Mouse (Mus musculus) liver, embryonic 14.5 days (tissue): ENCODE results near the gene Tns1. TPM values are rescaled to one million over a fixed set of nuclear protein-coding genes. Genes with fewer than 3 reads are reported as not detected.

Experiments
- ATAC-seq: fragments of 200-750 bp; cut with Nextera tagmentation; 2 replicates; pipeline ENCODE4 v1.8.0; 2017; ENCODE audit warnings: moderate number of reproducible peaks, mild to moderate bottlenecking, moderate library complexity; ENCODE audit not compliant: insufficient read depth
- DNase-seq, 3 experiments: peaks; one replicate each; pipeline ENCODE4 v3.0.0-alpha.2; 2012 to 2013; ENCODE audit warnings: low read depth in 3 of 3, low spot score in 3 of 3
- H3K27ac ChIP-seq: fragments of 300-500 bp; sonication (generic); 2 replicates; pipeline ENCODE4 v1.5.1; 2014; ENCODE audit warnings: moderate library complexity, mild to moderate bottlenecking, control low read depth, inconsistent platforms
- H3K27me3 ChIP-seq: fragments of 300-500 bp; sonication (generic); 2 replicates; pipeline ENCODE4 v1.6.1; 2014; ENCODE audit warnings: mild to moderate bottlenecking, low read length, moderate library complexity; ENCODE audit not compliant: control insufficient read depth, insufficient read depth
- H3K36me3 ChIP-seq: fragments of 300-500 bp; sonication (generic); replicated peaks from 2 replicates; pipeline ENCODE4 v1.6.1; 2014; ENCODE audit warnings: low read depth; ENCODE audit not compliant: control insufficient read depth, insufficient read depth
- H3K4me1 ChIP-seq, 2 experiments: fragments of 200-500 bp in 1 of 2; fragments of 300-500 bp in 1 of 2; sonication (generic) in 1 of 2; replicated peaks; 2 replicates each; pipeline ENCODE4 v1.6.1; 2012 to 2014; ENCODE audit warnings: antibody characterized with exemption in 1 of 2, inconsistent platforms in 1 of 2, low read length in 1 of 2; ENCODE audit not compliant: control insufficient read depth in 2 of 2, insufficient read depth in 2 of 2
- H3K4me2 ChIP-seq: fragments of 300-500 bp; sonication (generic); 2 replicates; pipeline ENCODE4 v1.6.1; 2014; ENCODE audit warnings: low read depth, mild to moderate bottlenecking, control low read depth, moderate library complexity
- H3K4me3 ChIP-seq, 2 experiments: fragments of 200-500 bp in 1 of 2; fragments of 300-500 bp in 1 of 2; sonication (generic) in 1 of 2; 2 replicates each; pipeline ENCODE4 v1.5.1; 2012 to 2014; ENCODE audit warnings: low read depth in 2 of 2, low read length in 2 of 2, mild to moderate bottlenecking in 2 of 2, control low read depth in 1 of 2, inconsistent platforms in 1 of 2, moderate library complexity in 1 of 2; ENCODE audit not compliant: insufficient read depth in 1 of 2
- H3K9ac ChIP-seq: fragments of 300-500 bp; sonication (generic); replicated peaks from 2 replicates; pipeline ENCODE4 v1.6.1; 2014; ENCODE audit warnings: mild to moderate bottlenecking, control low read depth, moderate library complexity
- H3K9me3 ChIP-seq: fragments of 300-500 bp; sonication (generic); 2 replicates; pipeline ENCODE4 v1.6.1; 2016; ENCODE audit warnings: low read length, mixed read lengths; ENCODE audit not compliant: control insufficient read depth
- CTCF ChIP-seq: IDR thresholded peaks from 2 replicates; pipeline ENCODE4 v1.5.1; 2016; ENCODE audit warnings: antibody characterized with exemption, low read depth, control low read depth
- EP300 ChIP-seq: IDR thresholded peaks from 2 replicates; pipeline ENCODE4 v1.6.1; 2016; ENCODE audit warnings: antibody characterized with exemption, low read depth
- whole genome bisulfite sequencing: fragments of 180-500 bp; shearing (Covaris S2); extraction: QIAGEN DNeasy Blood & Tissue Kit; methylation state at CpG from one replicate; pipeline ENCODE4 v1.1.7; 2014; ENCODE audit not compliant: insufficient replicate concordance; 5-methylcytosine and 5-hydroxymethylcytosine counted together
- polyA plus RNA-seq, 2 experiments: library from polyadenylated mRNA; depleted of rRNA in 1 of 2; stranded (reverse) in 1 of 2; unstranded in 1 of 2; fragments of >200 nt; fragmentation: Nextera tagmentation in 1 of 2; extraction: Ambion mirVana in 1 of 2; gene quantifications; 2 replicates each; pipeline versions ENCODE4 v1.2.1 to v1.2.3; 2012 to 2014

Tns1 gene
- polyA plus RNA-seq, 2 experiments, result 7.2 to 15.7 TPM

DNA sequence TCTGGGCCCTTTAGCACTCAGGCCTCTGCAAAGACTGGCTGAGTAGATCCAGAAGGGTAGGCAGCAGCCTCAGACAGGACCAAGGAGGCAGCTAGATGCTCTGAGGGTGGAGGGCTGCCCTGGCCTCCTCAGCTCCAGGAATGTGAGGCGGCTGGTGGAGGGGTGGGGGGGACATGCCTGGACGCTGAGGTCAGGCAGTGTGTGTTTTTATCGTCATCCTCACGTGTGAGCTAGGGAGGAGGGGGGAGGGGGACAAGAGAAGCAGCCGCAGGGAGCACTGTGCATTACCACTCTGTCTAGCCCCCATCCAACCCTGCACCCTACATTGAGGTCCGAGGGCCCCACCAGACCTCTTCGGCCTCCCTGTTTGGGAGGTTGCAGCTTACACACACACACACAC, 70.2 kb downstream of the Tns1 start:
- H3K27ac ChIP-seq, result no peak overlapping the region
- no peak for DNase-seq
- no peak overlapping the region for H3K4me2 ChIP-seq
- ATAC-seq, result no peak
- no peak for TF ChIP-seq EP300
- TF ChIP-seq CTCF, result no peak
- no peak overlapping the region for H3K4me3 ChIP-seq
- H3K36me3 ChIP-seq, result no peaks in the 10 kb centered on the region
- WGBS, result 46% methylated on average over 7 of the region's 7 CpGs
- H3K9me3 ChIP-seq, result no peaks in the 10 kb centered on the region
- no peaks in the 10 kb centered on the region for H3K27me3 ChIP-seq
- no peak overlapping the region for H3K9ac ChIP-seq
- H3K4me1 ChIP-seq, result peaks cover 0 to 5% of the 10 kb centered on the region in 2 experiments; a peak in 2 of 4 replicates

DNA sequence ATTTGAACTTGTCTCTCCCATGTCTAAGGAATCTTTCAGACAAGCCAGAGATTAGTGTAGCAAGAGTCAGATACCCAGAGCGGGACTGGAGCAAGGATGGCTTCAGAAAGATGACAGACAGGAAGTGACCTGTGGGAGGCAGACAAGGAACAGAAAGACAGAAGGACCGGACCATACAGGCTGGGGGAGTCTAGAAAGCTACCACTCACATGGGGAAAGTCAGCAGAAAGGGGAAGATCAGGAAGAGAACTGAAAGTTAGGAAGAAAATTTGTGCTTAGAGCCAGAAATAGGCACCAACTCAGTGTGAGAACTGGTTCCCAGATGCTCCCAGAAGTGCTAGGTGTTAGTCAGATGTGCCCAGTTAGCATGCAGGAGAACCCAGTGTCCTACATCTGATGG, 71.2 kb downstream of the Tns1 start:
- Histone ChIP-seq H3K4me2 (no peak overlapping the region), H3K36me3 (no peaks in the 10 kb centered on the region), H3K27ac (no peak overlapping the region), H3K4me3 (no peak overlapping the region), H3K27me3 (no peaks in the 10 kb centered on the region), H3K4me1 (0 out of 4 replicates have a peak, but pooled peaks cover 0 to 2% of the 10 kb centered on the region in 2 experiments), H3K9ac (no peak overlapping the region), H3K9me3 (no peaks in the 10 kb centered on the region)
- no peak for ATAC-seq
- 42% methylated on average over 2 of the region's 2 CpGs for WGBS
- no peak for TF ChIP-seq CTCF
- no peak for TF ChIP-seq EP300
- DNase-seq, result no peak

DNA sequence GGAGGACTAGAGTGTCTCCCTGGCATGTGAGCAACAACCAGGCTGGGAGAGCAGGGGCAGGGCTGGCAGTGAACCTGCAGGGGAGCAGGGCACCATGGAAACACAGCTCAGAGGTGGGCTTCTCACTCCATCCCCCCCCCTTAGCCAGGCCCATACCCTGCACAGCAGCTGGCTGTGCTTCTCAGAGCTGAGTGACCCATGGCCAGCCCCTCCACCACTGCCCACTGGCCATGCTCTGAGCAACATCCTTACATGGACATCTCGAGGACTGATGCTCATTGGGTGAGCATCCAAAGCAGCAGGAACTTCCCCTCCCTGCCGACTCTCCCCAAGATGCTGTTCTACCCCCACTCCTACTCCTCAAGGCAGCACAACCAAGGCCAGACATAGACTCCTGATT, 72.9 kb downstream of the Tns1 start:
- no peak overlapping the region for H3K4me3 ChIP-seq
- ATAC-seq (no peak), DNase-seq (no peak)
- H3K4me2 ChIP-seq, result no peak overlapping the region
- no peaks in the 10 kb centered on the region for H3K9me3 ChIP-seq
- TF ChIP-seq CTCF (no peak), EP300 (no peak)
- H3K27me3 ChIP-seq, result no peaks in the 10 kb centered on the region
- no peak overlapping the region for H3K27ac ChIP-seq
- H3K9ac ChIP-seq, result no peak overlapping the region
- H3K36me3 ChIP-seq, result no peaks in the 10 kb centered on the region
- 21% methylated on average over 2 of the region's 2 CpGs for WGBS
- peaks cover 0 to 4% of the 10 kb centered on the region in 2 experiments; a peak in 2 of 4 replicates for H3K4me1 ChIP-seq

GRCm38 (mm10) chr1:74049430-74049829, 74.8 kb downstream of the Tns1 start:
- DNase-seq, result no peak
- H3K4me3 ChIP-seq, result no peak overlapping the region
- WGBS, result 73% methylated on average over 17 of the region's 17 CpGs

DNA sequence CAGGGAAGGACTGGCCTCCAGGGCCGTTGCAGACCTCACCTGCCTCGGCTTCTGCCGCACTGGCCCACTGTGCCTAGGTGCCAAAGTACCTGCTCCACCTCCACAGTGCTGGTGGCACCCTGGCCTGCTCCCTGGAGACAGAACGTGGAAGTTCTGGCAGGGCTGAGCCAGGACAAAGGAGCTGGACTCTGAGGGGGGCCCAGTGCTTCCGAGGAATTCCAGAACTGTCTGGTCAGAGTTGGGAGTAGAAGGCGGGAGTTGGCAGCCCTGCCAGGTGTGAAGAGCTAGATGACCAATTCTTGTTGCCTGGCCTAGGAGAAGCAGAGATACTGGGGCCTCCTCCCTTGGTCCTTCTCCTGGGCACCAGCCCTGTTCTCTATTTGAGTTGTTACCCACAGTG, 76.5 kb downstream of the Tns1 start:
- Histone ChIP-seq H3K27me3 (no peaks in the 10 kb centered on the region), H3K9me3 (no peaks in the 10 kb centered on the region), H3K9ac (no peak overlapping the region), H3K27ac (no peak overlapping the region), H3K4me1 (peaks cover 14 to 19% of the 10 kb centered on the region in 2 experiments), H3K36me3 (no peaks in the 10 kb centered on the region), H3K4me2 (no peak overlapping the region), H3K4me3 (no peak overlapping the region)
- DNase-seq, result no peak
- no peak for ATAC-seq
- WGBS, result 50% methylated on average over 6 of the region's 6 CpGs
- TF ChIP-seq EP300 (no peak), CTCF (no peak)

More at GRCm38 (mm10) chr1:74049430-74049829, 74.8 kb downstream of the Tns1 start:
- Histone ChIP-seq H3K36me3 (no peaks in the 10 kb centered on the region), H3K27ac (no peak overlapping the region), H3K27me3 (no peaks in the 10 kb centered on the region), H3K4me1 (peaks cover under 1 to 6% of the 10 kb centered on the region in 2 experiments; a peak in 3 of 4 replicates), H3K9ac (no peak overlapping the region), H3K4me2 (no peak overlapping the region), H3K9me3 (no peaks in the 10 kb centered on the region)
- TF ChIP-seq EP300, result no peak
- no peak for ATAC-seq
